Comparison of ENCODE assay signal across 19 mouse cellular contexts in genomic region chr4:88163511-88164247, GRCm38 (mm10).
DNase-seq lines count a peak whose midpoint lies in the region; ATAC-seq and TF ChIP-seq lines count a peak whose summit lies in the region.
"Had no signal": no experiment of that assay in that cellular context is flagged by ENCODE, and none has a peak within 500 bp of the region (broad histone marks: within the 10 kb centered on the region; RNA-seq: fewer than 3 reads in every experiment).

No protein-coding gene starts in this region.

- H3K27ac ChIP-seq in hindbrain, embryonic 12.5 days: peak overlapping the region; percentile 70
- H3K27ac ChIP-seq in hindbrain, embryonic 10.5 days: no peak overlapping the region
- peak overlapping the region; percentile 41 for H3K27ac ChIP-seq in forebrain, embryonic 16.5 days (ENCODE audit: low read length)
- peak overlapping the region; percentile 76 for H3K27ac ChIP-seq in midbrain, embryonic 12.5 days (replicated peaks)
- no peak overlapping the region for H3K27ac ChIP-seq in neural tube, embryonic 12.5 days
- no peak overlapping the region for H3K27ac ChIP-seq in lung, postnatal 0 days (ENCODE audit: low read length)
- H3K27ac ChIP-seq: heart, embryonic 10.5 days; kidney, postnatal 0 days; liver, embryonic 13.5 days had no signal

- peak; percentile 77 for ATAC-seq in hindbrain, embryonic 12.5 days (ENCODE audit: low FRiP score)
- ATAC-seq in forebrain, embryonic 16.5 days: no peak
- peak; percentile 78 for ATAC-seq in midbrain, embryonic 12.5 days (ENCODE audit: low FRiP score, low read depth)
- ATAC-seq in neural tube, embryonic 12.5 days (ENCODE audit: low FRiP score, low read depth): peak; percentile 76
- no peak for ATAC-seq in lung, postnatal 0 days

- no peak for DNase-seq in hindbrain, embryonic 10.5 days (ENCODE audit: low spot score)
- DNase-seq in lung, postnatal 0 days (ENCODE audit: low spot score): no peak
- DNase-seq in kidney, adult 9 months: no peak
- no peak for DNase-seq in right cerebral cortex, postnatal 14 days
- DNase-seq: adrenal gland, adult 2 months; cerebellum, adult 2 months; cerebellum, postnatal 25 days; gastrocnemius, postnatal 10 days; kidney, adult 18-20 months; layer of hippocampus, adult 9-11 months; liver, embryonic 13.5 days; lung, adult 2 months; thymus, postnatal 25 days had no signal

- H3K36me3 ChIP-seq in hindbrain, embryonic 12.5 days: no peaks in the 10 kb centered on the region
- no peaks in the 10 kb centered on the region for H3K36me3 ChIP-seq in hindbrain, embryonic 10.5 days
- H3K36me3 ChIP-seq in forebrain, embryonic 16.5 days (ENCODE audit: control insufficient read depth, insufficient read depth): no peaks in the 10 kb centered on the region
- no peaks in the 10 kb centered on the region for H3K36me3 ChIP-seq in midbrain, embryonic 12.5 days
- H3K36me3 ChIP-seq in neural tube, embryonic 12.5 days: no peaks in the 10 kb centered on the region
- no peaks in the 10 kb centered on the region for H3K36me3 ChIP-seq in lung, postnatal 0 days (ENCODE audit: insufficient read depth, low read length)
- H3K36me3 ChIP-seq: heart, embryonic 10.5 days; liver, embryonic 13.5 days had no signal

- no peaks in the 10 kb centered on the region for H3K27me3 ChIP-seq in hindbrain, embryonic 12.5 days
- H3K27me3 ChIP-seq in hindbrain, embryonic 10.5 days (ENCODE audit: insufficient read depth, poor library complexity, severe bottlenecking): no peaks in the 10 kb centered on the region
- no peaks in the 10 kb centered on the region for H3K27me3 ChIP-seq in forebrain, embryonic 16.5 days (replicated peaks; ENCODE audit: control insufficient read depth, insufficient read depth, low read length)
- no peaks in the 10 kb centered on the region for H3K27me3 ChIP-seq in midbrain, embryonic 12.5 days
- no peaks in the 10 kb centered on the region for H3K27me3 ChIP-seq in neural tube, embryonic 12.5 days (replicated peaks)
- H3K27me3 ChIP-seq in lung, postnatal 0 days (replicated peaks; ENCODE audit: insufficient read depth, low read length): no peaks in the 10 kb centered on the region
- H3K27me3 ChIP-seq: liver, embryonic 13.5 days had no signal

- 45% methylated on average over 13 of the region's 13 CpGs for WGBS in hindbrain, embryonic 12.5 days
- WGBS in hindbrain, embryonic 10.5 days: 62% methylated on average over 13 of the region's 13 CpGs
- 59% methylated on average over 13 of the region's 13 CpGs for WGBS in forebrain, embryonic 16.5 days
- WGBS in midbrain, embryonic 12.5 days: 57% methylated on average over 13 of the region's 13 CpGs
- WGBS in neural tube, embryonic 12.5 days: 41% methylated on average over 13 of the region's 13 CpGs
- WGBS in lung, postnatal 0 days: 86% methylated on average over 13 of the region's 13 CpGs

- H3K4me3 ChIP-seq in hindbrain, embryonic 12.5 days: no peak overlapping the region
- H3K4me3 ChIP-seq in hindbrain, embryonic 10.5 days: no peak overlapping the region
- no peak overlapping the region for H3K4me3 ChIP-seq in forebrain, embryonic 16.5 days (replicated peaks; ENCODE audit: low read length)
- H3K4me3 ChIP-seq in midbrain, embryonic 12.5 days: no peak overlapping the region
- no peak overlapping the region for H3K4me3 ChIP-seq in neural tube, embryonic 12.5 days
- H3K4me3 ChIP-seq in lung, postnatal 0 days (ENCODE audit: low read depth, low read length): no peak overlapping the region
- H3K4me3 ChIP-seq: heart, embryonic 10.5 days; liver, embryonic 13.5 days had no signal

- H3K4me1 ChIP-seq in hindbrain, embryonic 12.5 days: peaks cover 18% of the 10 kb centered on the region
- H3K4me1 ChIP-seq in hindbrain, embryonic 10.5 days (replicated peaks): peaks cover 15% of the 10 kb centered on the region
- H3K4me1 ChIP-seq in forebrain, embryonic 16.5 days (replicated peaks; ENCODE audit: control insufficient read depth, insufficient read depth, low read length): peaks cover 27% of the 10 kb centered on the region
- peaks cover 10% of the 10 kb centered on the region; the same call in 1 of the 2 replicates for H3K4me1 ChIP-seq in midbrain, embryonic 12.5 days
- peaks cover 12% of the 10 kb centered on the region for H3K4me1 ChIP-seq in neural tube, embryonic 12.5 days
- H3K4me1 ChIP-seq in lung, postnatal 0 days (ENCODE audit: insufficient read depth, low read depth, low read length): no peaks in the 10 kb centered on the region

- no peak for TF ChIP-seq CTCF in lung, postnatal 0 days (IDR thresholded peaks at IDR 0.05)

- H3K9ac ChIP-seq in hindbrain, embryonic 12.5 days: no peak overlapping the region
- H3K9ac ChIP-seq in forebrain, embryonic 16.5 days (replicated peaks; ENCODE audit: low read depth, low read length): no peak overlapping the region
- H3K9ac ChIP-seq in midbrain, embryonic 12.5 days (replicated peaks): no peak overlapping the region
- no peak overlapping the region for H3K9ac ChIP-seq in neural tube, embryonic 12.5 days
- no peak overlapping the region for H3K9ac ChIP-seq in lung, postnatal 0 days (replicated peaks; ENCODE audit: low read depth)
- H3K9ac ChIP-seq: liver, embryonic 13.5 days had no signal

- no peak for TF ChIP-seq EP300 in lung, postnatal 0 days (IDR thresholded peaks at IDR 0.05)

- H3K9me3 ChIP-seq in hindbrain, embryonic 12.5 days (replicated peaks): no peaks in the 10 kb centered on the region
- no peaks in the 10 kb centered on the region for H3K9me3 ChIP-seq in hindbrain, embryonic 10.5 days
- no peaks in the 10 kb centered on the region for H3K9me3 ChIP-seq in forebrain, embryonic 16.5 days (ENCODE audit: control insufficient read depth, low read length)
- no peaks in the 10 kb centered on the region for H3K9me3 ChIP-seq in midbrain, embryonic 12.5 days
- H3K9me3 ChIP-seq in neural tube, embryonic 12.5 days: no peaks in the 10 kb centered on the region
- H3K9me3 ChIP-seq in lung, postnatal 0 days (ENCODE audit: low read length): no peaks in the 10 kb centered on the region
- H3K9me3 ChIP-seq: heart, embryonic 10.5 days; liver, embryonic 13.5 days had no signal

- peak overlapping the region; percentile 26; the same call in 1 of the 2 replicates for H3K4me2 ChIP-seq in hindbrain, embryonic 12.5 days (replicated peaks)
- H3K4me2 ChIP-seq in forebrain, embryonic 16.5 days (ENCODE audit: low read length): no peak overlapping the region
- peak overlapping the region; percentile 23 for H3K4me2 ChIP-seq in midbrain, embryonic 12.5 days (replicated peaks)
- H3K4me2 ChIP-seq in neural tube, embryonic 12.5 days (replicated peaks): 0 out of 2 replicates have a peak overlapping the region, but pooled peaks have one; percentile 12
- H3K4me2 ChIP-seq in lung, postnatal 0 days (replicated peaks; ENCODE audit: low read depth, low read length): no peak overlapping the region
- H3K4me2 ChIP-seq: liver, embryonic 13.5 days had no signal

Comparison
In these comparisons a context has a peak if more than half of its experiments do, and no peak if none do; other contexts are left out.
1. H3K27ac ChIP-seq: peak in hindbrain, embryonic 12.5 days (single experiment), forebrain, embryonic 16.5 days (single experiment) and midbrain, embryonic 12.5 days (single experiment); none in hindbrain, embryonic 10.5 days (single experiment), neural tube, embryonic 12.5 days (single experiment) and lung, postnatal 0 days (single experiment).
2. ATAC-seq: peak in hindbrain, embryonic 12.5 days (single experiment), midbrain, embryonic 12.5 days (single experiment) and neural tube, embryonic 12.5 days (single experiment); none in forebrain, embryonic 16.5 days (single experiment) and lung, postnatal 0 days (single experiment).
3. H3K4me2 ChIP-seq: peak in hindbrain, embryonic 12.5 days (single experiment), midbrain, embryonic 12.5 days (single experiment) and neural tube, embryonic 12.5 days (single experiment); none in forebrain, embryonic 16.5 days (single experiment) and lung, postnatal 0 days (single experiment).